Mouse (Mus musculus) intestine, embryonic 15.5 days (tissue): ENCODE results near the gene Gsap. TPM values are rescaled to one million over a fixed set of nuclear protein-coding genes. Genes with fewer than 3 reads are reported as not detected.
A peak's percentile ranks its signal among the peaks of the same experiment; 100 is the strongest.
"Not testable (repeated sequence)": the region's sequence is repeated elsewhere in the genome, so short reads cannot be mapped to it uniquely, and the experiment has no call there.

Experiments
- ATAC-seq: fragments of 200-750 bp; cut with Nextera tagmentation; 2 replicates; pipeline ENCODE4 v1.8.0; 2017; ENCODE audit warnings: moderate TSS enrichment, moderate library complexity
- H3K27ac ChIP-seq: fragments of 300-500 bp; sonication (generic); 2 replicates; pipeline ENCODE4 v1.5.1; 2015; ENCODE audit warnings: mild to moderate bottlenecking, inconsistent platforms
- H3K27me3 ChIP-seq: fragments of 300-500 bp; sonication (generic); replicated peaks from 2 replicates; pipeline ENCODE4 v1.6.1; 2015; ENCODE audit warnings: inconsistent platforms
- H3K36me3 ChIP-seq: fragments of 300-500 bp; sonication (generic); 2 replicates; pipeline ENCODE4 v1.6.1; 2015; ENCODE audit warnings: inconsistent platforms
- H3K4me1 ChIP-seq: fragments of 300-500 bp; sonication (generic); replicated peaks from 2 replicates; pipeline ENCODE4 v1.6.1; 2015; ENCODE audit warnings: inconsistent platforms
- H3K4me2 ChIP-seq: fragments of 300-500 bp; sonication (generic); replicated peaks from 2 replicates; pipeline ENCODE4 v1.6.1; 2015; ENCODE audit warnings: mild to moderate bottlenecking, inconsistent platforms
- H3K4me3 ChIP-seq: fragments of 300-500 bp; sonication (generic); replicated peaks from 2 replicates; pipeline ENCODE4 v1.5.1; 2015; ENCODE audit warnings: inconsistent platforms
- H3K9ac ChIP-seq: fragments of 300-500 bp; sonication (generic); 2 replicates; pipeline ENCODE4 v1.6.1; 2015; ENCODE audit warnings: inconsistent platforms
- H3K9me3 ChIP-seq: fragments of 300-500 bp; sonication (generic); 2 replicates; pipeline ENCODE4 v1.6.1; 2016; ENCODE audit warnings: inconsistent platforms
- WGBS: fragments of 180-500 bp; shearing (Covaris S2); methylation state at CpG from one replicate; pipeline ENCODE4 v1.1.7; 2015; 5-methylcytosine and 5-hydroxymethylcytosine counted together
- polyA plus RNA-seq: library from polyadenylated mRNA; unstranded; fragments of >200 nt; fragmentation: Nextera tagmentation; extraction: Ambion mirVana; gene quantifications from 2 replicates; pipeline ENCODE4 v1.2.1, GENCODE M21; 2015

Gsap gene
- polyA plus RNA-seq, 1 experiment from 2014 or later, result 1.7 TPM

DNA sequence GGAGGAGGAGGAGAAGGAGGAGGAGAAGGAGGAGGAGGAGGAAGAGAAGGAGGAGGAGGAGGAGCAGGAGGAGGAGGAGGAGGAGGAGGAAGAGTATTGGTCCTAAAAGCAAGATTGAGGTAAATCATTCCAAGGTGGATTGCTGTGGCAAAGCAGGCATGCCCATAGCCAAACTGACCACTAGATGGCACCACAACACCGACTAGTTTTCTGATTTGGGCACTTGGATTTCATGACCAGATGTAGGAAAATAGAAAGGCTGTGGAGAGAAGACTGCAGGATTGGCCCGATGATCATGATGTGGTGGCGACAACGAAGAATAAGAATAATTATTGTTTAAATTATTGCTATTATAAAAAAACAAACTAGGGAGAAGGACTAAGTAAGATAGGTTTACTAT is 79.0 kb downstream of the Gsap start:
- WGBS, result 19% methylated on average over 4 of the region's 4 CpGs
- Histone ChIP-seq H3K27me3 (no peaks in the 10 kb centered on the region), H3K4me3 (no peak overlapping the region), H3K4me1 (0 out of 2 replicates have a peak, but pooled peaks cover 2% of the 10 kb centered on the region), H3K9me3 (no peaks in the 10 kb centered on the region), H3K27ac (no peak overlapping the region), H3K36me3 (no peaks in the 10 kb centered on the region), H3K9ac (no peak overlapping the region), H3K4me2 (no peak overlapping the region)
- peak; percentile 61 for ATAC-seq

- 78% methylated on average over 2 of the region's 2 CpGs for WGBS
- Histone ChIP-seq H3K9ac (no peak overlapping the region), H3K27ac (no peak overlapping the region), H3K9me3 (no peaks in the 10 kb centered on the region), H3K36me3 (no peaks in the 10 kb centered on the region), H3K4me1 (no peaks in the 10 kb centered on the region), H3K27me3 (no peaks in the 10 kb centered on the region), H3K4me3 (no peak overlapping the region), H3K4me2 (no peak overlapping the region)
- ATAC-seq, result 0 out of 2 replicates have a peak, but pooled peaks have one; percentile 41
Observed at GRCm38 (mm10) chr5:21267090-21267489, 81.0 kb downstream of the Gsap start.

DNA sequence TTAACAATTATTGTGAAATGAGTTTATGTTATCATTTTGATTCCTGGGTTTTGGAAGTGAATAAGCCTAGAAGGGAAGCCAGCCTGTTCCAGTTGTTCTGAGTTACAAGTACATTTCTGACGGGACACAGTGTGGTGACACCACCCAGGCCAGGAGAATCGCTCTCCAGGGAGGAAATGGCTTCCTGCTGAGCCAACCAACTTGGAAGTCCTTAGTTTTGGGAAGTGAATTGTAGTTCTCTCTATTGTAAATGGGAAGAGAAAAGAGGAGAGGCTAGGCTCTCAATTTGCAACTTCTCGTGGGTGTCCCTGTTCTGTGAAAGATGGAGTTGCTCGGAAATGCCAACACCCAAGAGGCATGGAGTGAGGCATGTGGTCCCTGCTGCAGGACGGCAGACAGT is 83.4 kb downstream of the Gsap start:
- WGBS, result 78% methylated on average over 5 of the region's 5 CpGs
- Histone ChIP-seq H3K27ac (no peak overlapping the region), H3K9me3 (no peaks in the 10 kb centered on the region), H3K4me1 (no peaks in the 10 kb centered on the region), H3K27me3 (no peaks in the 10 kb centered on the region), H3K4me2 (no peak overlapping the region), H3K4me3 (no peak overlapping the region), H3K36me3 (no peaks in the 10 kb centered on the region), H3K9ac (no peak overlapping the region)
- ATAC-seq, result no peak

GRCm38 (mm10) chr5:21270756-21271155 is 84.7 kb downstream of the Gsap start:
- no peaks in the 10 kb centered on the region for H3K36me3 ChIP-seq
- ATAC-seq, result no peak
- no peaks in the 10 kb centered on the region for H3K4me1 ChIP-seq
- no peaks in the 10 kb centered on the region for H3K9me3 ChIP-seq
- H3K27me3 ChIP-seq, result no peaks in the 10 kb centered on the region
- no peak overlapping the region for H3K4me2 ChIP-seq
- H3K4me3 ChIP-seq, result no peak overlapping the region
- H3K9ac ChIP-seq, result no peak overlapping the region
- WGBS, result 54% methylated on average over 4 of the region's 4 CpGs
- no peak overlapping the region for H3K27ac ChIP-seq

- no peak overlapping the region; the same call in 1 of the 2 replicates for H3K9ac ChIP-seq
- no peak overlapping the region for H3K27ac ChIP-seq
- no peaks in the 10 kb centered on the region for H3K9me3 ChIP-seq
- H3K4me2 ChIP-seq, result no peak overlapping the region
- no peaks in the 10 kb centered on the region for H3K4me1 ChIP-seq
- WGBS, result 69% methylated on average over 9 of the region's 9 CpGs
- H3K4me3 ChIP-seq, result no peak overlapping the region
- no peak for ATAC-seq
- H3K27me3 ChIP-seq, result no peaks in the 10 kb centered on the region
- H3K36me3 ChIP-seq, result no peaks in the 10 kb centered on the region
Observed at GRCm38 (mm10) chr5:21271386-21272354, 85.6 kb downstream of the Gsap start.

DNA sequence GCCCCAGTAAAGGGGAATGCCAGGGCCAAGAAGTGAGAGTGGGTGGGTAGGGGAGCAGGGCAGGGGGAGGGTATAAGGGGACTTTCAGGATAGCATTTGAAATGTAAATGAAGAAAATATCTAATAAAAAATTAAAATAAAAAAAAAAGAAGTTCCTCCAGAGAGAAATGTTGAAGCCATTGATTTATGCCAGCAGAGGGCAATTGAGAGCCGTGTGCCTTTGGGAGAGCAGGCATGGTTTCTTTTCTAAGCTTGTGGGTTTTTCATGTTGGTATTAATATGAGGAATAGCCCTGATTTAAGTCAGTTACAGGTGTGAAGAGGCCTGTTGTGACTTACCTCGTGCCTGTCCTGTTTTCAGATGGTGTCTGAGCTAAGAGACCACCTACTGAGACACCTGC is 91.6 kb downstream of the Gsap start:
- ATAC-seq, H3K9me3 ChIP-seq, H3K27me3 ChIP-seq, H3K9ac ChIP-seq, H3K4me3 ChIP-seq, H3K27ac ChIP-seq, H3K36me3 ChIP-seq, H3K4me1 ChIP-seq, H3K4me2 ChIP-seq: not testable (repeated sequence)
- WGBS, result 42% methylated on average over 2 of the region's 2 CpGs

DNA sequence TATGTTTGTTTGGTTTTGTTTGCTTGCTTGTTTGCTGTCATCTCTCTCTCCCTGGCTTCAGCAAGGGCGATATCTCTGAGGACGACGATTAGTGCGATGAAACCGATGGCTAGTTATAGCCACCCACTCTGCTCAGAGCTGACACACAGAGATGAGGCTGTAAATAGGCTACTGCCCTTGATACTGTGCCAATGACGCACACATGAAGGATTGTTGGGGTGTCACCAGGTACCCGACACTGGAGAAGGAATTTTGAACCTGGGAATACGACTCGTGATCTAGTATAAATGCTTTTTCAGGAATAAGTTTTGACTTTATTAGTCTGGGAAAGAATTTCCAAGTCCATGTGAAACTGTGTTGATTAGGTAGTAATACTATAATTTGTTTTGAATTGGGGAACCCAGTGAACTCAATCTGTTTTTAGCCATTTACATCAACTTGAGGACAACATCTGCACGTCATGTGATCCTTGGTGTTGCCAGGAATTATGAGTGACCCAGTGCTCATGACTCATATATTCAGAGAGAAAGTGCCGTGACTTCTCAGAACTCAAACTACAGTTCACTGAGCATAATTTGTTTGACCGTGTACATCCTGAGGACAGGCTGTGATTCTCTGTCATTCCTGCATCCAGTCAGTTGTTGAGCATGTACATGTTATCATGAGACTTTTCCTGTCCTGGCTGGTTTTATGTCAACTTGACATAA is 97.5 kb downstream of the Gsap start:
- Histone ChIP-seq H3K4me1 (no peaks in the 10 kb centered on the region), H3K36me3 (no peaks in the 10 kb centered on the region), H3K27ac (no peak overlapping the region), H3K4me2 (no peak overlapping the region), H3K9me3 (no peaks in the 10 kb centered on the region), H3K27me3 (no peaks in the 10 kb centered on the region), H3K4me3 (no peak overlapping the region), H3K9ac (no peak overlapping the region)
- 89% methylated on average over 12 of the region's 12 CpGs for WGBS
- ATAC-seq, result no peak

GRCm38 (mm10) chr5:21288658-21289435 is 102.8 kb downstream of the Gsap start:
- ATAC-seq, result no peak
- Histone ChIP-seq H3K36me3 (no peaks in the 10 kb centered on the region), H3K4me2 (no peak overlapping the region), H3K4me1 (no peaks in the 10 kb centered on the region), H3K27ac (no peak overlapping the region), H3K9me3 (no peaks in the 10 kb centered on the region), H3K27me3 (no peaks in the 10 kb centered on the region), H3K9ac (no peak overlapping the region), H3K4me3 (no peak overlapping the region)
- WGBS, result 50% methylated on average over 7 of the region's 7 CpGs

DNA sequence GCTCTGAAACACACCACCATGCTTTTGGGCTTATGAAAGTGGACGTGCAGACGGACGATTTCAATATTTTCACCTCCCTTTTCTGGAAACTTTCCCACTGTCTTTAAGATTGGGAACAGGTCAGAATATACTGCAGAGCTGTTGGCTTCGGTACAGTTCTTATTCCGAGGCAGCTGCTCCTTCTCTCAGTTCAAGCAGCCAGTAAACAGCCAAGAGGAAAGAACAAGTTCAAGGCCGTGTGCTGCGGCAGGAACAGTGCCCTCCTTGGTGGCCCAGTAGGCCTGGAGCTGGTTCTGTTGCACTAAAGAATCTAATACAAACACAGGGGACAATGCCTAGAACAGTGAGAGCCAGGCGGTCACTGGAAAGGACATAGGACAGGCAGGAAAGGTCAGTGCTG is 104.5 kb downstream of the Gsap start:
- H3K4me2 ChIP-seq, result no peak overlapping the region
- WGBS, result 62% methylated on average over 8 of the region's 8 CpGs
- no peaks in the 10 kb centered on the region for H3K36me3 ChIP-seq
- no peaks in the 10 kb centered on the region for H3K27me3 ChIP-seq
- no peak overlapping the region for H3K9ac ChIP-seq
- no peak for ATAC-seq
- H3K27ac ChIP-seq, result no peak overlapping the region
- H3K4me3 ChIP-seq, result no peak overlapping the region
- no peaks in the 10 kb centered on the region for H3K9me3 ChIP-seq
- no peaks in the 10 kb centered on the region for H3K4me1 ChIP-seq

- H3K9me3 ChIP-seq, result no peaks in the 10 kb centered on the region
- H3K27me3 ChIP-seq, result no peaks in the 10 kb centered on the region
- no peak for ATAC-seq
- H3K4me1 ChIP-seq, result no peaks in the 10 kb centered on the region
- no peaks in the 10 kb centered on the region for H3K36me3 ChIP-seq
- H3K4me2 ChIP-seq, result no peak overlapping the region
- no peak overlapping the region for H3K9ac ChIP-seq
- WGBS, result 72% methylated on average over 8 of the region's 8 CpGs
- no peak overlapping the region for H3K27ac ChIP-seq
- no peak overlapping the region for H3K4me3 ChIP-seq
Observed at GRCm38 (mm10) chr5:21295683-21296082, 109.6 kb downstream of the Gsap start.

DNA sequence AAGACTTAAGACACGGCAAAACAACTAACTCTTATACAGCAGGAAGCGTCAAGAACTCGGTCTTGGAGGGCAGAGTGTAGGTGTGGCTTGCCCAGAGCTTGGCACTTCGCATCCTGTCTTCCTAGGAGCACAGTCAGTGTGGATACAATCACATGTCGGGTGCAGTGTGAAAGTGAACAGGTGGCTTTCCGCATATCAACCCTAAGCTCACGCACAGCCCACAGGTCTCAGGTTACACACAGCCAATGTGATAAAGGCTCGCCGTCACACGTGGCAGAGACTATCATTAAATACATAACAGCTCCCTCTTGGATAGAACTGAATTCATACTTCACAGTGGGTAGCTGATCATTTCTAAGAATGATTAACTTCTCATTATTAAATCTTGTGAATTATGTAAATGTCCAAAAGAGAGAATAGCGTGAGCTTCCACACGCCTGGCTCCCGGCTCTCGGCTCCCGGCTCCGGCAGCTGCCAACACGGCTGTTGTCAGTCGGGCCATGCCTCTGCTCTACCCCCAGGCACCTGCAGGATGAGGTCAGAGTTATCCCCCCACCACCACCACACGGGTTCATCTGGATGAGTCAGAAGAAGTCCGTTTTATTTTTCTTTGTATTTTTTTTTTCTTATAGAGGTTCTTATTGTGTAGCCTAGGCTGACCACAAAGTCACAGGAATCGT is 113.2 kb downstream of the Gsap start:
- H3K27me3 ChIP-seq, result no peaks in the 10 kb centered on the region
- no peaks in the 10 kb centered on the region for H3K36me3 ChIP-seq
- H3K9me3 ChIP-seq, result no peaks in the 10 kb centered on the region
- no peak overlapping the region for H3K9ac ChIP-seq
- ATAC-seq, result peak; percentile 85
- no peaks in the 10 kb centered on the region for H3K4me1 ChIP-seq
- 71% methylated on average over 21 of the region's 21 CpGs for WGBS
- H3K4me2 ChIP-seq, result no peak overlapping the region
- H3K27ac ChIP-seq, result no peak overlapping the region
- no peak overlapping the region for H3K4me3 ChIP-seq

DNA sequence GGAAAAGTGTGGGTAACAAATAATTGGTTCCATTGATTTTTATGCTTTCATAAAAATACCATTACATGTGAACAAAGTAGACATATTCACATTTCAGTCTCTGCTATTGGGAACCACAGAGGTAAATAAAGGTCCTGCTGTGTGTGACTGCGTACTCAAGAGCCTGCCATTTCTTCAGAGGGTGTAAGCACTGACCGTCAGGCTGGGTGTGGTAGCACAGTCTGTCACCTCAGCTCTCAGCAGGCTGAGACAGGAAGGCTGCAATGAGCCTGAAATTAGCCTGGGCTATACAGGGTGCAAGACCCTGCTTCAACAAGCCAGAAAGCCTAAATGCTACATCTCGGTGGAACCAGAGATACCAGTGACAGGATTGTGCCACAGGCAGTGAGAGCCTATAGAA is 114.0 kb downstream of the Gsap start:
- Histone ChIP-seq H3K4me3 (no peak overlapping the region), H3K36me3 (no peaks in the 10 kb centered on the region), H3K4me1 (no peaks in the 10 kb centered on the region), H3K4me2 (no peak overlapping the region), H3K27me3 (no peaks in the 10 kb centered on the region), H3K9ac (no peak overlapping the region), H3K9me3 (no peaks in the 10 kb centered on the region), H3K27ac (no peak overlapping the region)
- 89% methylated on average over 3 of the region's 3 CpGs for WGBS
- no peak for ATAC-seq
